ENCODE assay signal across 11 mouse cellular contexts in genomic region chr13:56661914-56662621, GRCm38 (mm10). TPM values are rescaled to one million over a fixed set of nuclear protein-coding genes. Genes with fewer than 3 reads are reported as not detected.
DNase-seq lines count a peak whose midpoint lies in the region; ATAC-seq and TF ChIP-seq lines count a peak whose summit lies in the region.
"Had no signal": no experiment of that assay in that cellular context is flagged by ENCODE, and none has a peak within 500 bp of the region (broad histone marks: within the 10 kb centered on the region; RNA-seq: fewer than 3 reads in every experiment).

No protein-coding gene starts in this region.

- peaks cover 45% of the 10 kb centered on the region for H3K4me1 ChIP-seq in embryonic facial prominence, embryonic 10.5 days
- H3K4me1 ChIP-seq in kidney, postnatal 0 days (replicated peaks; ENCODE audit: insufficient read depth, low read length), result peaks cover 4% of the 10 kb centered on the region; the same call in 1 of the 2 replicates

- no peak overlapping the region for H3K4me3 ChIP-seq in embryonic facial prominence, embryonic 10.5 days
- H3K4me3 ChIP-seq in kidney, postnatal 0 days (replicated peaks; ENCODE audit: low read depth, low read length), result no peak overlapping the region
- H3K4me3 ChIP-seq: hindbrain, embryonic 12.5 days had no signal

- no peak for TF ChIP-seq CTCF in kidney, postnatal 0 days (IDR thresholded peaks at IDR 0.05; ENCODE audit: low read depth)

- H3K27ac ChIP-seq in embryonic facial prominence, embryonic 10.5 days (replicated peaks), result peak overlapping the region; percentile 52
- H3K27ac ChIP-seq in kidney, postnatal 0 days, result peak overlapping the region; percentile 50
- H3K27ac ChIP-seq: hindbrain, embryonic 12.5 days had no signal

- no peak overlapping the region for H3K9ac ChIP-seq in kidney, postnatal 0 days (ENCODE audit: low read depth, low read length)
- H3K9ac ChIP-seq: hindbrain, embryonic 12.5 days had no signal

- no peaks in the 10 kb centered on the region for H3K27me3 ChIP-seq in embryonic facial prominence, embryonic 10.5 days (replicated peaks; ENCODE audit: low read depth, poor library complexity, severe bottlenecking)
- no peaks in the 10 kb centered on the region for H3K27me3 ChIP-seq in kidney, postnatal 0 days (ENCODE audit: insufficient read depth, low read length)
- H3K27me3 ChIP-seq: hindbrain, embryonic 12.5 days had no signal

- 74% methylated on average over 7 of the region's 7 CpGs for WGBS in embryonic facial prominence, embryonic 10.5 days
- WGBS in kidney, postnatal 0 days, result 51% methylated on average over 7 of the region's 7 CpGs

- DNase-seq in layer of hippocampus, adult 11-12 months (ENCODE audit: low spot score), result peak; percentile 28
- DNase-seq in layer of hippocampus, postnatal 14 days (ENCODE audit: low spot score in 2 of 2), result no peak
- peak; percentile 51 for DNase-seq in adrenal gland, postnatal 10 days
- DNase-seq in embryonic facial prominence, embryonic 10.5 days (ENCODE audit: low spot score), result no peak
- no peak for DNase-seq in kidney, postnatal 0 days (ENCODE audit: low spot score)
- DNase-seq in urinary bladder, postnatal 36 days (ENCODE audit: low spot score in 2 of 2), result no peak
- DNase-seq in cerebellum, adult 11 months, result no peak
- no peak for DNase-seq in cerebellum, adult 9-11 months
- DNase-seq: cerebellum, postnatal 25 days had no signal

- H3K36me3 ChIP-seq in embryonic facial prominence, embryonic 10.5 days (replicated peaks), result no peaks in the 10 kb centered on the region
- H3K36me3 ChIP-seq in kidney, postnatal 0 days (ENCODE audit: insufficient read depth, low read length), result no peaks in the 10 kb centered on the region
- H3K36me3 ChIP-seq: hindbrain, embryonic 12.5 days had no signal

- no peak for ATAC-seq in kidney, postnatal 0 days (replicated peaks; ENCODE audit: low FRiP score, low read depth)
- ATAC-seq: forebrain, embryonic 14.5 days had no signal

- H3K9me3 ChIP-seq in embryonic facial prominence, embryonic 10.5 days, result no peaks in the 10 kb centered on the region
- no peaks in the 10 kb centered on the region for H3K9me3 ChIP-seq in kidney, postnatal 0 days (replicated peaks; ENCODE audit: low read length)
- H3K9me3 ChIP-seq: hindbrain, embryonic 12.5 days had no signal

- no peak overlapping the region for H3K4me2 ChIP-seq in kidney, postnatal 0 days (ENCODE audit: low read length)
- H3K4me2 ChIP-seq: hindbrain, embryonic 12.5 days had no signal

RNA-seq across cellular contexts. Expression of gene Smad5, which starts 40.7 kb away (rescaled TPM):
- 10 to 100 TPM; 26.5 to 28.7 TPM for total RNA-seq in layer of hippocampus, postnatal 14 days (2021)
- 10 to 100 TPM; 51.6 to 59.0 TPM for total RNA-seq in adrenal gland, postnatal 10 days (2021)
- 41.7 and 44.3 TPM in 2 replicates for polyA plus RNA-seq in embryonic facial prominence, embryonic 10.5 days (2016; fragmentation: Nextera tagmentation; extraction: Ambion mirVana)
- polyA plus RNA-seq in kidney, postnatal 0 days (2015; fragmentation: Nextera tagmentation; extraction: Ambion mirVana), result 23.9 and 26.3 TPM in 2 replicates

RNA-seq across cellular contexts. Expression of gene Tgfbi, which starts 52.7 kb away (rescaled TPM):
- 1 to 10 TPM; 3.3 to 4.7 TPM for total RNA-seq in layer of hippocampus, postnatal 14 days (2021)
- total RNA-seq in adrenal gland, postnatal 10 days (2021), result 10 to 100 TPM; 52.0 to 57.7 TPM
- 50.1 and 65.4 TPM in 2 replicates for polyA plus RNA-seq in embryonic facial prominence, embryonic 10.5 days (2016; fragmentation: Nextera tagmentation; extraction: Ambion mirVana)
- polyA plus RNA-seq in kidney, postnatal 0 days (2015; fragmentation: Nextera tagmentation; extraction: Ambion mirVana), result 116 and 133 TPM in 2 replicates

Comparison
In these comparisons a context has a peak if more than half of its experiments do, and no peak if none do; other contexts are left out.
1. DNase-seq: peak in layer of hippocampus, adult 11-12 months (single experiment) and adrenal gland, postnatal 10 days (single experiment); none in layer of hippocampus, postnatal 14 days (0 of 2), embryonic facial prominence, embryonic 10.5 days (single experiment), kidney, postnatal 0 days (single experiment), urinary bladder, postnatal 36 days (0 of 2), cerebellum, adult 11 months (single experiment) and cerebellum, adult 9-11 months (single experiment).
2. RNA of gene Tgfbi, which starts 52.7 kb away (total RNA-seq): 52.0 to 57.7 TPM in adrenal gland, postnatal 10 days; 3.3 to 4.7 TPM in layer of hippocampus, postnatal 14 days; every median in the first group is over 4 times any median in the second.